Mouse (Mus musculus) liver, embryonic 14.5 days (tissue): ENCODE results near the gene Slco6d1. TPM values are rescaled to one million over a fixed set of nuclear protein-coding genes. Genes with fewer than 3 reads are reported as not detected.

Source experiments
- ATAC-seq: fragments of 200-750 bp; cut with Nextera tagmentation; 2 replicates; pipeline ENCODE4 v1.8.0; 2017; ENCODE audit warnings: moderate number of reproducible peaks, mild to moderate bottlenecking, moderate library complexity; ENCODE audit not compliant: insufficient read depth
- DNase-seq, 3 experiments: peaks; one replicate each; pipeline ENCODE4 v3.0.0-alpha.2; 2012 to 2013; ENCODE audit warnings: low read depth in 3 of 3, low spot score in 3 of 3
- H3K27ac ChIP-seq: fragments of 300-500 bp; sonication (generic); 2 replicates; pipeline ENCODE4 v1.5.1; 2014; ENCODE audit warnings: moderate library complexity, mild to moderate bottlenecking, control low read depth, inconsistent platforms
- H3K27me3 ChIP-seq: fragments of 300-500 bp; sonication (generic); 2 replicates; pipeline ENCODE4 v1.6.1; 2014; ENCODE audit warnings: mild to moderate bottlenecking, low read length, moderate library complexity; ENCODE audit not compliant: control insufficient read depth, insufficient read depth
- H3K36me3 ChIP-seq: fragments of 300-500 bp; sonication (generic); replicated peaks from 2 replicates; pipeline ENCODE4 v1.6.1; 2014; ENCODE audit warnings: low read depth; ENCODE audit not compliant: control insufficient read depth, insufficient read depth
- H3K4me1 ChIP-seq, 2 experiments: fragments of 200-500 bp in 1 of 2; fragments of 300-500 bp in 1 of 2; sonication (generic) in 1 of 2; replicated peaks; 2 replicates each; pipeline ENCODE4 v1.6.1; 2012 to 2014; ENCODE audit warnings: antibody characterized with exemption in 1 of 2, inconsistent platforms in 1 of 2, low read length in 1 of 2; ENCODE audit not compliant: control insufficient read depth in 2 of 2, insufficient read depth in 2 of 2
- H3K4me2 ChIP-seq: fragments of 300-500 bp; sonication (generic); 2 replicates; pipeline ENCODE4 v1.6.1; 2014; ENCODE audit warnings: low read depth, mild to moderate bottlenecking, control low read depth, moderate library complexity
- H3K4me3 ChIP-seq, 2 experiments: fragments of 200-500 bp in 1 of 2; fragments of 300-500 bp in 1 of 2; sonication (generic) in 1 of 2; 2 replicates each; pipeline ENCODE4 v1.5.1; 2012 to 2014; ENCODE audit warnings: low read depth in 2 of 2, low read length in 2 of 2, mild to moderate bottlenecking in 2 of 2, control low read depth in 1 of 2, inconsistent platforms in 1 of 2, moderate library complexity in 1 of 2; ENCODE audit not compliant: insufficient read depth in 1 of 2
- H3K9ac ChIP-seq: fragments of 300-500 bp; sonication (generic); replicated peaks from 2 replicates; pipeline ENCODE4 v1.6.1; 2014; ENCODE audit warnings: mild to moderate bottlenecking, control low read depth, moderate library complexity
- H3K9me3 ChIP-seq: fragments of 300-500 bp; sonication (generic); 2 replicates; pipeline ENCODE4 v1.6.1; 2016; ENCODE audit warnings: low read length, mixed read lengths; ENCODE audit not compliant: control insufficient read depth
- CTCF ChIP-seq: IDR thresholded peaks from 2 replicates; pipeline ENCODE4 v1.5.1; 2016; ENCODE audit warnings: antibody characterized with exemption, low read depth, control low read depth
- EP300 ChIP-seq: IDR thresholded peaks from 2 replicates; pipeline ENCODE4 v1.6.1; 2016; ENCODE audit warnings: antibody characterized with exemption, low read depth
- microRNA-seq: library from miRNA; unstranded; fragments of <30 nt; microRNA quantifications from one replicate; pipeline ENCODE4, GENCODE M21; 2016
- polyA plus RNA-seq, 2 experiments: library from polyadenylated mRNA; depleted of rRNA in 1 of 2; stranded (reverse) in 1 of 2; unstranded in 1 of 2; fragments of >200 nt; fragmentation: Nextera tagmentation in 1 of 2; extraction: Ambion mirVana in 1 of 2; gene quantifications; 2 replicates each; pipeline versions ENCODE4 v1.2.1 to v1.2.3; 2012 to 2014

Gene Slco6d1
- polyA plus RNA-seq, 2 experiments, result not detected

DNA sequence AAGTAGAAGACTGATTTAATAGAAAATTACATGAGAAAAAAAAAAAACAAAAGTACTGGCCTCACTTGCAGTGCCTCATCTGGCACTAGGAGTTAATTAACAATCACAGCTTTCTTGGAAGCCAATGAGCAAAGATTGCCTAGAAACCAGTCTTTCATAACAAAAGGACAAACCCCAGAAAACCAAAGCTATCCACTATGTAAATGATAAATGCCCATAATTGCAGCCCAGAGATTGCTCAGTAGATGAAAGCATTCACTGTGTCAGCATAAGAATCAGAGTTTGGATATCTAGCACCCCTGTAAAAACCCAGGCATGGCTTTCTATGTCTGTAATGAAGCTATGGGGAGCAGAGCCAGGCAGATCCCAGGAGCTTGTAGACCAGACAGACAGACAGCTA, 144.8 kb downstream of the Slco6d1 start:
- DNase-seq, result no peak
- H3K27ac ChIP-seq, result no peak overlapping the region
- TF ChIP-seq CTCF, result no peak
- no peak for TF ChIP-seq EP300
- no peaks in the 10 kb centered on the region for H3K4me1 ChIP-seq
- no peak overlapping the region for H3K9ac ChIP-seq
- H3K9me3 ChIP-seq, result no peaks in the 10 kb centered on the region
- H3K36me3 ChIP-seq, result no peaks in the 10 kb centered on the region
- no peak overlapping the region for H3K4me2 ChIP-seq
- ATAC-seq, result no peak
- no peaks in the 10 kb centered on the region for H3K27me3 ChIP-seq
- H3K4me3 ChIP-seq, result no peak overlapping the region

Small RNA genes within 50 kb of the gene (microRNA-seq; reads per million reads assigned to microRNA genes)
- not detected for gene Gm26134
